Mouse (Mus musculus) MEL (cell line): ENCODE data around the gene Olfr1367. TPM values are rescaled to one million over a fixed set of nuclear protein-coding genes. Genes with fewer than 3 reads are reported as not detected.

Source experiments
- DNase-seq: peaks from one replicate; pipeline ENCODE4 v3.0.0; 2011; ENCODE audit warnings: low read depth, low spot score
- H3K27ac ChIP-seq: 2 replicates; pipeline ENCODE4 v1.5.1; 2012; ENCODE audit warnings: low read depth, mild to moderate bottlenecking, control low read depth, low read length, moderate library complexity; ENCODE audit not compliant: control insufficient read depth
- H3K27me3 ChIP-seq, 2 experiments: fragments of 150-350 bp in 1 of 2; sonication (generic) in 1 of 2; 2 replicates each; pipeline ENCODE4 v1.6.1; 2012; ENCODE audit warnings: low read length in 2 of 2, mild to moderate bottlenecking in 2 of 2, improper control_type of control experiment in 1 of 2, moderate library complexity in 1 of 2; ENCODE audit not compliant: insufficient read depth in 2 of 2, control insufficient read depth in 1 of 2
- H3K36me3 ChIP-seq, 2 experiments: 2 replicates each; pipeline ENCODE4 v1.6.1; 2012 to 2014; ENCODE audit warnings: low read length in 2 of 2, improper control_type of control experiment in 1 of 2, inconsistent platforms in 1 of 2, mild to moderate bottlenecking in 1 of 2; ENCODE audit not compliant: insufficient read depth in 2 of 2, control insufficient read depth in 1 of 2
- H3K4me1 ChIP-seq, 2 experiments: fragments of 150-350 bp in 1 of 2; sonication (generic) in 1 of 2; 2 replicates each; pipeline ENCODE4 v1.6.1; 2012; ENCODE audit warnings: low read length in 2 of 2, improper control_type of control experiment in 1 of 2, mild to moderate bottlenecking in 1 of 2; ENCODE audit not compliant: insufficient read depth in 2 of 2, control insufficient read depth in 1 of 2
- H3K4me3 ChIP-seq, 2 experiments: fragments of 150-350 bp in 1 of 2; sonication (generic) in 1 of 2; 2 replicates each; pipeline ENCODE4 v1.5.1; 2012; ENCODE audit warnings: low read depth in 2 of 2, low read length in 2 of 2, mild to moderate bottlenecking in 2 of 2, moderate library complexity in 2 of 2, control low read depth in 1 of 2, improper control_type of control experiment in 1 of 2; ENCODE audit not compliant: control insufficient read depth in 1 of 2, insufficient read depth in 1 of 2
- H3K79me2 ChIP-seq: 2 replicates; pipeline ENCODE4 v1.6.1; 2012; ENCODE audit warnings: mild to moderate bottlenecking, low read length, moderate library complexity; ENCODE audit not compliant: control insufficient read depth, poor library complexity, insufficient read depth
- H3K9ac ChIP-seq: 2 replicates; pipeline ENCODE4 v1.6.1; 2012; ENCODE audit warnings: low read depth, mild to moderate bottlenecking, control low read depth, low read length, moderate library complexity; ENCODE audit not compliant: control insufficient read depth, poor library complexity, severe bottlenecking
- H3K9me3 ChIP-seq: fragments of 150-350 bp; sonication (generic); replicated peaks from 2 replicates; pipeline ENCODE4 v1.6.1; 2012; ENCODE audit warnings: mild to moderate bottlenecking, low read length, improper control_type of control experiment, moderate library complexity; ENCODE audit not compliant: insufficient read depth
- CHD1 ChIP-seq: IDR thresholded peaks from 2 replicates; pipeline ENCODE4 v1.6.1; 2012; ENCODE audit warnings: low read depth, mild to moderate bottlenecking, inconsistent platforms, low read length, improper control_type of control experiment
- CTCF ChIP-seq, 3 experiments: IDR thresholded peaks in 2 of 3; conservative IDR thresholded peaks in 1 of 3; 2 replicates each; pipeline ENCODE4 v1.5.1; 2011 to 2012; ENCODE audit warnings: low read length in 3 of 3, low read depth in 2 of 3, mild to moderate bottlenecking in 2 of 3, improper control_type of control experiment in 1 of 3, inconsistent platforms in 1 of 3, mixed read lengths in 1 of 3, moderate library complexity in 1 of 3; ENCODE audit not compliant: control insufficient read depth in 1 of 3, insufficient read depth in 1 of 3, poor library complexity in 1 of 3, severe bottlenecking in 1 of 3
- E2F4 ChIP-seq: IDR thresholded peaks from 2 replicates; pipeline ENCODE4 v1.6.1; 2011; ENCODE audit warnings: low read depth, low read length, improper control_type of control experiment, borderline replicate concordance
- ELF1 ChIP-seq: IDR thresholded peaks from 2 replicates; pipeline ENCODE4 v1.6.1; 2014; ENCODE audit warnings: low read depth, mild to moderate bottlenecking, inconsistent platforms, low read length, improper control_type of control experiment, moderate library complexity
- ETS1 ChIP-seq: IDR thresholded peaks from 2 replicates; pipeline ENCODE4 v1.6.1; 2012; ENCODE audit warnings: low read depth, mild to moderate bottlenecking, inconsistent platforms, low read length, improper control_type of control experiment, moderate library complexity
- GATA1 ChIP-seq: IDR thresholded peaks from 2 replicates; pipeline ENCODE4 v1.6.1; 2011; ENCODE audit warnings: low read depth, low read length, improper control_type of control experiment
- HCFC1 ChIP-seq: IDR thresholded peaks from 2 replicates; pipeline ENCODE4 v1.6.1; 2012; ENCODE audit warnings: low read depth, mild to moderate bottlenecking, inconsistent platforms, low read length, improper control_type of control experiment, moderate library complexity
- JUND ChIP-seq: IDR thresholded peaks from 2 replicates; pipeline ENCODE4 v1.6.1; 2011; ENCODE audit warnings: low read depth, mild to moderate bottlenecking, improper control_type of control experiment, low read length
- KAT2A ChIP-seq: conservative IDR thresholded peaks from 2 replicates; pipeline ENCODE4 v1.6.1; 2012; ENCODE audit warnings: low read depth, low read length, improper control_type of control experiment, inconsistent platforms
- MAX ChIP-seq: IDR thresholded peaks from 2 replicates; pipeline ENCODE4 v1.6.1; 2011; ENCODE audit warnings: low read length, improper control_type of control experiment
- MAZ ChIP-seq: IDR thresholded peaks from 2 replicates; pipeline ENCODE4 v1.6.1; 2012; ENCODE audit warnings: low read depth, mild to moderate bottlenecking, inconsistent platforms, low read length, improper control_type of control experiment
- MEF2A ChIP-seq: IDR thresholded peaks from 2 replicates; pipeline ENCODE4 v1.6.1; 2014; ENCODE audit warnings: low read depth, mild to moderate bottlenecking, inconsistent platforms, low read length, improper control_type of control experiment; ENCODE audit not compliant: poor library complexity, insufficient replicate concordance, severe bottlenecking; ENCODE audit errors: extremely low read depth
- MXI1 ChIP-seq: IDR thresholded peaks from 2 replicates; pipeline ENCODE4 v1.6.1; 2011; ENCODE audit warnings: mild to moderate bottlenecking, low read depth, low read length, improper control_type of control experiment
- MYB ChIP-seq: IDR thresholded peaks from 2 replicates; pipeline ENCODE4 v1.6.1; 2011; ENCODE audit warnings: mild to moderate bottlenecking, low read depth, low read length, improper control_type of control experiment
- MYC ChIP-seq: IDR thresholded peaks from 2 replicates; pipeline ENCODE4 v1.6.1; 2011; ENCODE audit warnings: low read depth, mild to moderate bottlenecking, low read length, improper control_type of control experiment, moderate library complexity
- NELFE ChIP-seq: IDR thresholded peaks from 2 replicates; pipeline ENCODE4 v1.6.1; 2011; ENCODE audit warnings: low read depth, low read length, improper control_type of control experiment
- NRF1 ChIP-seq: IDR thresholded peaks from 2 replicates; pipeline ENCODE4 v1.6.1; 2014; ENCODE audit warnings: low read depth, mild to moderate bottlenecking, inconsistent platforms, low read length, improper control_type of control experiment, moderate library complexity; ENCODE audit not compliant: poor library complexity, insufficient read depth, severe bottlenecking
- RAD21 ChIP-seq: IDR thresholded peaks from 2 replicates; pipeline ENCODE4 v1.6.1; 2011; ENCODE audit warnings: mild to moderate bottlenecking, low read depth, low read length, improper control_type of control experiment
- SMC3 ChIP-seq: IDR thresholded peaks from 2 replicates; pipeline ENCODE4 v1.6.1; 2011; ENCODE audit warnings: low read depth, low read length, improper control_type of control experiment
- TBP ChIP-seq: IDR thresholded peaks from 2 replicates; pipeline ENCODE4 v1.8.0; 2011; ENCODE audit warnings: low read depth, low read length, improper control_type of control experiment
- TCF12 ChIP-seq: IDR thresholded peaks from 2 replicates; pipeline ENCODE4 v1.6.1; 2014; ENCODE audit warnings: low read depth, mild to moderate bottlenecking, inconsistent platforms, low read length, improper control_type of control experiment, moderate library complexity
- UBTF ChIP-seq: IDR thresholded peaks from 2 replicates; pipeline ENCODE4 v1.6.1; 2012; ENCODE audit warnings: low read depth, mild to moderate bottlenecking, inconsistent platforms, low read length, improper control_type of control experiment, moderate library complexity, borderline replicate concordance; ENCODE audit not compliant: insufficient read depth
- USF1 ChIP-seq: IDR thresholded peaks from 2 replicates; pipeline ENCODE4 v1.6.1; 2014; ENCODE audit warnings: low read depth, mild to moderate bottlenecking, inconsistent platforms, low read length, improper control_type of control experiment, moderate library complexity
- USF2 ChIP-seq, 2 experiments: IDR thresholded peaks; 2 replicates each; pipeline ENCODE4 v1.6.1; 2011 to 2012; ENCODE audit warnings: improper control_type of control experiment in 2 of 2, low read length in 2 of 2, borderline replicate concordance in 1 of 2, inconsistent platforms in 1 of 2, low read depth in 1 of 2, mild to moderate bottlenecking in 1 of 2; ENCODE audit not compliant: insufficient read depth in 1 of 2
- ZC3H11A ChIP-seq: IDR thresholded peaks from 2 replicates; pipeline ENCODE4 v1.6.1; 2012; ENCODE audit warnings: low read depth, mild to moderate bottlenecking, inconsistent platforms, low read length, improper control_type of control experiment
- ZMIZ1 ChIP-seq: IDR thresholded peaks from 2 replicates; pipeline ENCODE4 v1.6.1; 2012; ENCODE audit warnings: low read depth, mild to moderate bottlenecking, inconsistent platforms, low read length, improper control_type of control experiment, moderate library complexity
- ZNF384 ChIP-seq: IDR thresholded peaks from 2 replicates; pipeline ENCODE4 v1.6.1; 2012; ENCODE audit warnings: low read depth, mild to moderate bottlenecking, inconsistent platforms, low read length, improper control_type of control experiment
- polyA plus RNA-seq, 2 experiments: library from polyadenylated mRNA; stranded (reverse) in 1 of 2; unstranded in 1 of 2; fragments of >175 nt in 1 of 2; fragments of >200 nt in 1 of 2; gene quantifications; 2 replicates each; pipeline versions ENCODE4 v1.2.1 to v1.2.4; 2012; ENCODE audit warnings: low replicate concordance in 2 of 2, low read depth in 1 of 2; ENCODE audit not compliant: insufficient read length in 2 of 2, insufficient read depth in 1 of 2, missing spikeins in 1 of 2
- total RNA-seq: library from RNA; depleted of rRNA; stranded (reverse); fragments of 300-350 nt; gene quantifications from 2 replicates; pipeline ENCODE4 v1.2.3, GENCODE M21; 2012

Olfr1367 gene
- total and polyA plus RNA-seq, 3 experiments, result not detected

DNA sequence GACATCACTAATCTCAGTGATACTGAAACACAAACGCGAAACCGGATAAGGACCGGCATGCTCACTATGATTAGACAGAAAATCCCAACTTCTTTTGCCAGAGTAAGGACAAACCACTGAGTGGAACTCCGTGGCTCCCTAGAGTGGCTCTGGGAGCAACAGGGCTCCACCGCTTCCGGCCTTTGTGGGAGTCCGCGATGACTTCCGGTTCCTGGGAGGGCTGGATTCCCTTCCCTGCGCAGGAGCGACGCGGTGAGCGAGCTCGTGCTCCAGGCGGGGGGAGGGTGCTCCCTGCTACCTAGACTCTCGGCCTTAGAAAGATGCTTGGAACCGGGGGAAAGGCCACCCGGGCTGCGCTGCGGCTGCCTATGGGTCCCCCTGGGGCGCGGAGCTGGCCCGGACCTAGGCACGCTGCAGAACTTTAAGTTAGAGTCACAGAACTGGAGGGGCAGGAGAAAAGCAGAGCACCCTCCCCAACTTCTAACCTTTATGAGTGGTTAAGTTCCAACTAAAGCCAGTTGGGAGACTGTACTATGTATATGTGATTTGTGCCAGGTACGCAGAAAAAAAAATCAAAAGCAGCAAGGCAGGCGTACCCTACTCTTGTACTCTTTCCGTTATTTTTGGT is 16.0 kb downstream of the Olfr1367 start, which contains the start of gene Zscan12 (continued):
- no peak for TF ChIP-seq UBTF
- peak; percentile 86 for TF ChIP-seq MYC
- TF ChIP-seq MAZ, result 0 out of 2 replicates have a peak, but pooled peaks have one; percentile 32
- peak; percentile 66; the same call in 1 of the 2 replicates for TF ChIP-seq KAT2A
- TF ChIP-seq USF1, result no peak
- TF ChIP-seq MEF2A, result no peak
- peak; percentile 95 for TF ChIP-seq NELFE
- TF ChIP-seq NRF1, result peak; percentile 75
- TF ChIP-seq ETS1, result no peak
- no peak for TF ChIP-seq ZC3H11A
- no peak for TF ChIP-seq CTCF (IDR thresholded peaks at IDR 0.05 in 2 of 3, conservative IDR thresholded peaks at IDR 0.05 in 1 of 3; ENCODE audit: control insufficient read depth in 1 of 3, insufficient read depth in 1 of 3, low read depth in 2 of 3, low read length in 3 of 3, poor library complexity in 1 of 3, severe bottlenecking in 1 of 3)
- no peak for TF ChIP-seq USF2 (IDR thresholded peaks at IDR 0.05; ENCODE audit: borderline replicate concordance in 1 of 2, insufficient read depth in 1 of 2, low read depth in 1 of 2, low read length in 2 of 2)
- TF ChIP-seq ZNF384, result no peak
- TF ChIP-seq HCFC1, result peak; percentile 91
- TF ChIP-seq MAX, result peak; percentile 63
- TF ChIP-seq TBP, result peak; percentile 82

DNA sequence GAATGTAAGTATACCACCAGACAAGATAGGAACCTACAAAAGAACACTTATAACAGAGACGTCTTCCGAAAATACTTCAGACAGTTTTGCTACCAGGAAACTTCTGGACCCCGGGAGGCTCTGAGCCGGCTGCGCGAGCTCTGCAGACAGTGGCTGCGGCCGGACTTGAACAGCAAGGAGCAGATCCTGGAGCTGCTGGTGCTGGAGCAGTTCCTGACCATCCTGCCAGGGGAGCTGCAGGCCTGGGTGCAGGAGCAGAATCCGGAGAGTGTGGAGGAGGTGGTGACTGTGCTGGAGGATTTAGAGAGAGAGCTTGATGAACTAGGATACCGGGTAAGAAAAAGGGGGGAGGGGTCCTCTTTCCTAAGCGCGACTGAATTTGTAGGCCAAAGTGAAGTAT is 17.0 kb downstream of the Olfr1367 start:
- peaks cover 2% of the 10 kb centered on the region for H3K79me2 ChIP-seq
- H3K9ac ChIP-seq, result no peak overlapping the region
- no peak overlapping the region for H3K27ac ChIP-seq
- H3K27me3 ChIP-seq, result no peaks in the 10 kb centered on the region; a peak in 1 of 4 replicates
- H3K36me3 ChIP-seq, result peaks cover 0 to 31% of the 10 kb centered on the region in 2 experiments; a peak in 2 of 4 replicates
- no peaks in the 10 kb centered on the region for H3K9me3 ChIP-seq
- no peak for DNase-seq
- no peak for TF ChIP-seq E2F4
- no peak for TF ChIP-seq HCFC1
- TF ChIP-seq TBP, result no peak
- TF ChIP-seq NELFE, result no peak
- TF ChIP-seq NRF1, result no peak
- TF ChIP-seq TCF12, result no peak
- TF ChIP-seq SMC3, result no peak
- TF ChIP-seq MXI1, result no peak
- TF ChIP-seq GATA1, result no peak
- no peak for TF ChIP-seq ELF1
- no peak for TF ChIP-seq USF2 (IDR thresholded peaks at IDR 0.05; ENCODE audit: borderline replicate concordance in 1 of 2, insufficient read depth in 1 of 2, low read depth in 1 of 2, low read length in 2 of 2)
- no peak for TF ChIP-seq CHD1
- TF ChIP-seq ETS1, result no peak
- no peak for TF ChIP-seq ZMIZ1
- TF ChIP-seq JUND, result no peak
- no peak for TF ChIP-seq MYB
- no peak for TF ChIP-seq USF1
- TF ChIP-seq MYC, result no peak
- TF ChIP-seq RAD21, result no peak
- no peak for TF ChIP-seq KAT2A
- peak overlapping the region in 1 of 2 experiments; percentile 75; a peak in 1 of 4 replicates for H3K4me3 ChIP-seq
- H3K4me1 ChIP-seq, result peaks cover 5% of the 10 kb centered on the region in 2 experiments; a peak in 3 of 4 replicates
